Mouse (Mus musculus): ENCODE data around the gene Eif5. TPM values are rescaled to one million over a fixed set of nuclear protein-coding genes. Genes with fewer than 3 reads are reported as not detected.
A peak's percentile ranks its signal among the peaks of the same experiment; 100 is the strongest.
"Not testable (repeated sequence)": the region's sequence is repeated elsewhere in the genome, so short reads cannot be mapped to it uniquely, and the experiment has no call there.

Eif5 gene
- total RNA-seq, 2 experiments from 2014 or later = 247 to 250 TPM

- DNase-seq (ENCODE audit: low spot score in 2 of 2) = no peak
Observed at GRCm38 (mm10) chr12:111520994-111521393, 16.8 kb upstream of the Eif5 start.

- no peak for DNase-seq (ENCODE audit: low spot score in 2 of 2)
Observed at GRCm38 (mm10) chr12:111524469-111524868, 13.3 kb upstream of the Eif5 start.

GRCm38 (mm10) chr12:111524883-111525282 lies 12.9 kb upstream of the Eif5 start:
- no peak for DNase-seq (ENCODE audit: low spot score in 2 of 2)

- peak; percentile 47 to 64 for DNase-seq (ENCODE audit: low spot score in 2 of 2)
Observed at GRCm38 (mm10) chr12:111527643-111528281, 10.1 kb upstream of the Eif5 start.

- no peak for DNase-seq (ENCODE audit: low spot score in 2 of 2)
Observed at GRCm38 (mm10) chr12:111529192-111529591, 8.6 kb upstream of the Eif5 start.

- DNase-seq (ENCODE audit: low spot score in 2 of 2) = peak in 1 of 2 experiments; percentile 39
Observed at GRCm38 (mm10) chr12:111533096-111533794, 4.6 kb upstream of the Eif5 start.

- no peak for DNase-seq (ENCODE audit: low spot score in 2 of 2)
Observed at GRCm38 (mm10) chr12:111535281-111535680, 2.5 kb upstream of the Eif5 start.

GRCm38 (mm10) chr12:111535762-111536161 lies 2.1 kb upstream of the Eif5 start:
- no peak for DNase-seq (ENCODE audit: low spot score in 2 of 2)

GRCm38 (mm10) chr12:111536746-111537145 lies 1.1 kb upstream of the Eif5 start:
- DNase-seq (ENCODE audit: low spot score in 2 of 2) = no peak

GRCm38 (mm10) chr12:111537341-111537740 lies 475 bp upstream of the Eif5 start:
- DNase-seq (ENCODE audit: low spot score in 2 of 2) = no peak

- DNase-seq (ENCODE audit: low spot score in 2 of 2) = peak; percentile 69 to 75
Observed at GRCm38 (mm10) chr12:111538292-111539040, 650 bp downstream of the Eif5 start.

GRCm38 (mm10) chr12:111539041-111539345 lies 1.2 kb downstream of the Eif5 start:
- no peak for DNase-seq (ENCODE audit: low spot score in 2 of 2)

- no peak for DNase-seq (ENCODE audit: low spot score in 2 of 2)
Observed at GRCm38 (mm10) chr12:111547070-111547469, 9.3 kb downstream of the Eif5 start.

GRCm38 (mm10) chr12:111548555-111549289 lies 10.9 kb downstream of the Eif5 start:
- no peak for DNase-seq (ENCODE audit: low spot score in 2 of 2)

GRCm38 (mm10) chr12:111550679-111551078 lies 12.9 kb downstream of the Eif5 start:
- DNase-seq (ENCODE audit: low spot score in 2 of 2) = no peak

- DNase-seq (ENCODE audit: low spot score in 2 of 2) = no peak
Observed at GRCm38 (mm10) chr12:111552342-111552741, 14.5 kb downstream of the Eif5 start.

- no peak for DNase-seq (ENCODE audit: low spot score in 2 of 2)
Observed at GRCm38 (mm10) chr12:111555357-111555756, 17.5 kb downstream of the Eif5 start.

GRCm38 (mm10) chr12:111555893-111556292 lies 18.1 kb downstream of the Eif5 start:
- DNase-seq (ENCODE audit: low spot score in 2 of 2) = not testable (repeated sequence)

- no peak for DNase-seq (ENCODE audit: low spot score in 2 of 2)
Observed at GRCm38 (mm10) chr12:111557538-111557937, 19.7 kb downstream of the Eif5 start.

- DNase-seq (ENCODE audit: low spot score in 2 of 2) = no peak
Observed at GRCm38 (mm10) chr12:111558655-111559054, 20.8 kb downstream of the Eif5 start.

- peak; percentile 58 to 64 for DNase-seq (ENCODE audit: low spot score in 2 of 2)
Observed at GRCm38 (mm10) chr12:111559647-111560258, 21.9 kb downstream of the Eif5 start.
